Mouse (Mus musculus) ES-Bruce4 (cell line): ENCODE results near the gene Hadhb.

Experiments used
- CTCF ChIP-seq: IDR thresholded peaks from one replicate; pipeline ENCODE4 v1.8.1; 2011; ENCODE audit warnings: low read depth, low read length
- POLR2A ChIP-seq: IDR thresholded peaks from one replicate; pipeline ENCODE4 v1.8.1; 2011; ENCODE audit warnings: low read length; ENCODE audit not compliant: insufficient read depth

GRCm38 (mm10) chr5:30195340-30195739, 40.3 kb downstream of the Hadhb start:
- no peak for TF ChIP-seq CTCF
- no peak for TF ChIP-seq POLR2A
